Mouse (Mus musculus) embryonic facial prominence, embryonic 10.5 days (tissue): ENCODE data around the gene Fam151b. TPM values are rescaled to one million over a fixed set of nuclear protein-coding genes. Genes with fewer than 3 reads are reported as not detected.

Source experiments
- polyA plus RNA-seq: library from polyadenylated mRNA; unstranded; fragments of >200 nt; fragmentation: Nextera tagmentation; extraction: Ambion mirVana; gene quantifications from 2 replicates; pipeline ENCODE4 v1.2.1, GENCODE M21; 2016

Gene Fam151b
- polyA plus RNA-seq, 1 experiment from 2014 or later = 0.12 TPM

Other genes with a start within 250 kb of the Fam151b start
- 0.72 and 1.4 TPM in 2 replicates for gene Gm20379, start 178.0 kb downstream of the Fam151b start, polyA plus RNA-seq
- gene Dhfr, start 129.3 kb downstream of the Fam151b start, polyA plus RNA-seq = 27.0 and 27.5 TPM in 2 replicates
- 34.5 and 34.9 TPM in 2 replicates for gene Msh3, start 129.0 kb downstream of the Fam151b start, polyA plus RNA-seq
- gene Ankrd34b, start 58.1 kb downstream of the Fam151b start, polyA plus RNA-seq = 0.06 TPM in 1 of 2 replicates, not detected in the other
- 11.7 and 12.2 TPM in 2 replicates for gene Zfyve16, start 46.9 kb upstream of the Fam151b start, polyA plus RNA-seq
- not detected in 2 replicates for gene Spz1, start 92.2 kb upstream of the Fam151b start, polyA plus RNA-seq
- gene Serinc5, start 127.1 kb upstream of the Fam151b start, polyA plus RNA-seq = 11.6 TPM in 2 replicates